Mouse (Mus musculus) central nervous system, embryonic 14 days (tissue): ENCODE measurements around the gene Pycr1. TPM values are rescaled to one million over a fixed set of nuclear protein-coding genes. Genes with fewer than 3 reads are reported as not detected.

Experiments
- polyA plus RNA-seq: library from polyadenylated mRNA; depleted of rRNA; stranded (reverse); fragments of >200 nt; gene quantifications from 2 replicates; pipeline ENCODE4 v1.2.3, GENCODE M21; 2012; rRNA removed

Gene Pycr1
- 22.8 and 29.0 TPM in 2 replicates for polyA plus RNA-seq

GRCm38 (mm10) chr11:120643601-120643987, at the start of gene Pycr1:
Gene Pycr1, minus strand, starts transcription at chr11:120643769.

GRCm38 (mm10) chr11:120672687-120673593, 29.4 kb upstream of the Pycr1 start, which contains the start of gene Aspscr1:
Gene Aspscr1, plus strand, starts transcription at chr11:120672973.

GRCm38 (mm10) chr11:120661076-120661460, 17.5 kb upstream of the Pycr1 start, which contains the start of gene Notum:
Gene Notum, minus strand, starts transcription at chr11:120661175.

GRCm38 (mm10) chr11:120648001-120648476, 4.5 kb upstream of the Pycr1 start, which contains the start of gene Myadml2:
Gene Myadml2, minus strand, starts transcription at chr11:120648158.

GRCm38 (mm10) chr11:120633520-120634343, 9.8 kb downstream of the Pycr1 start, which contains the start of gene Mafg:
Gene Mafg, minus strand, starts transcription at chr11:120633600.

GRCm38 (mm10) chr11:120625152-120625775, 18.3 kb downstream of the Pycr1 start, which contains the start of gene Sirt7:
Gene Sirt7, minus strand, starts transcription at chr11:120625240.

GRCm38 (mm10) chr11:120617519-120618112, 26.0 kb downstream of the Pycr1 start, which contains the start of gene Pcyt2:
Gene Pcyt2, minus strand, starts transcription at chr11:120617936.

GRCm38 (mm10) chr11:120608241-120609034, 35.1 kb downstream of the Pycr1 start, which contains the start of gene Npb:
Gene Npb, plus strand, starts transcription at chr11:120608477.

GRCm38 (mm10) chr11:120598283-120598989, 45.1 kb downstream of the Pycr1 start, which contains the start of the genes Alyref and Anapc11:
Gene Alyref, minus strand, starts transcription at chr11:120598365.
Gene Anapc11, plus strand, starts transcription at chr11:120598421.

Other genes starting within 250 kb of the Pycr1 start
- gene Nploc4, start 206.1 kb downstream of the Pycr1 start, polyA plus RNA-seq: 49.9 and 50.5 TPM in 2 replicates
- 0.14 TPM in 1 of 2 replicates, not detected in the other for gene Tspan10, start 201.1 kb downstream of the Pycr1 start, polyA plus RNA-seq
- 0.29 and 0.44 TPM in 2 replicates for gene Pde6g, start 190.3 kb downstream of the Pycr1 start, polyA plus RNA-seq
- gene Oxld1, start 185.7 kb downstream of the Pycr1 start, polyA plus RNA-seq: 8.3 and 9.0 TPM in 2 replicates
- 34.1 and 34.7 TPM in 2 replicates for gene Ccdc137, start 185.7 kb downstream of the Pycr1 start, polyA plus RNA-seq
- 40.3 and 40.8 TPM in 2 replicates for gene Arl16, start 176.2 kb downstream of the Pycr1 start, polyA plus RNA-seq
- gene Mrpl12, start 159.2 kb downstream of the Pycr1 start, polyA plus RNA-seq: 101 and 106 TPM in 2 replicates
- gene Slc25a10, start 151.9 kb downstream of the Pycr1 start, polyA plus RNA-seq: 42.9 and 47.1 TPM in 2 replicates
- gene Gcgr, start 113.1 kb downstream of the Pycr1 start, polyA plus RNA-seq: 0.25 and 1.1 TPM in 2 replicates
- gene Mcrip1, start 94.0 kb downstream of the Pycr1 start, polyA plus RNA-seq: 208 and 216 TPM in 2 replicates
- gene Ppp1r27, start 92.6 kb downstream of the Pycr1 start, polyA plus RNA-seq: 0.59 TPM in 1 of 2 replicates, not detected in the other
- gene P4hb, start 70.5 kb downstream of the Pycr1 start, polyA plus RNA-seq: 209 and 309 TPM in 2 replicates
- gene Arhgdia, start 62.1 kb downstream of the Pycr1 start, polyA plus RNA-seq: 455 and 517 TPM in 2 replicates
- gene Alyref, start 45.4 kb downstream of the Pycr1 start, polyA plus RNA-seq: 136 and 151 TPM in 2 replicates
- 168 and 170 TPM in 2 replicates for gene Anapc11, start 45.3 kb downstream of the Pycr1 start, polyA plus RNA-seq
- gene Npb, start 35.3 kb downstream of the Pycr1 start, polyA plus RNA-seq: 0.73 and 1.2 TPM in 2 replicates
- gene Pcyt2, start 25.8 kb downstream of the Pycr1 start, polyA plus RNA-seq: 272 and 279 TPM in 2 replicates
- gene Sirt7, start 18.5 kb downstream of the Pycr1 start, polyA plus RNA-seq: 74.5 and 74.8 TPM in 2 replicates
- gene Mafg, start 10.2 kb downstream of the Pycr1 start, polyA plus RNA-seq: 52.3 and 57.4 TPM in 2 replicates
- 0.11 and 0.58 TPM in 2 replicates for gene Myadml2, start 4.4 kb upstream of the Pycr1 start, polyA plus RNA-seq
- 1.9 and 3.2 TPM in 2 replicates for gene Notum, start 17.4 kb upstream of the Pycr1 start, polyA plus RNA-seq
- 88.0 and 94.4 TPM in 2 replicates for gene Aspscr1, start 29.2 kb upstream of the Pycr1 start, polyA plus RNA-seq
- gene Cenpx, start 70.0 kb upstream of the Pycr1 start, polyA plus RNA-seq: 71.4 and 77.3 TPM in 2 replicates
- gene Lrrc45, start 70.2 kb upstream of the Pycr1 start, polyA plus RNA-seq: 125 and 127 TPM in 2 replicates
- 346 and 390 TPM in 2 replicates for gene Rac3, start 77.7 kb upstream of the Pycr1 start, polyA plus RNA-seq
- 11.1 and 11.3 TPM in 2 replicates for gene Dcxr, start 83.5 kb upstream of the Pycr1 start, polyA plus RNA-seq
- gene Cbr2, start 88.3 kb upstream of the Pycr1 start, polyA plus RNA-seq: 0.57 and 5.7 TPM in 2 replicates
- 1.6 and 1.7 TPM in 2 replicates for gene Hmga1b, start 119.0 kb upstream of the Pycr1 start, polyA plus RNA-seq
- gene Rfng, start 140.4 kb upstream of the Pycr1 start, polyA plus RNA-seq: 103 and 114 TPM in 2 replicates
- gene Gps1, start 140.5 kb upstream of the Pycr1 start, polyA plus RNA-seq: 278 and 290 TPM in 2 replicates
- gene Dus1l, start 152.6 kb upstream of the Pycr1 start, polyA plus RNA-seq: 48.0 and 49.8 TPM in 2 replicates
- gene Fasn, start 180.8 kb upstream of the Pycr1 start, polyA plus RNA-seq: 238 and 256 TPM in 2 replicates